Mouse (Mus musculus): ENCODE data around the gene Hist1h2ao. TPM values are rescaled to one million over a fixed set of nuclear protein-coding genes. Genes with fewer than 3 reads are reported as not detected.
A peak's percentile ranks its signal among the peaks of the same experiment; 100 is the strongest.
"Not testable (repeated sequence)": the region's sequence is repeated elsewhere in the genome, so short reads cannot be mapped to it uniquely, and the experiment has no call there.

Gene Hist1h2ao
- polyA plus RNA-seq, 1 experiment from 2014 or later: 1.8 TPM

GRCm38 (mm10) chr13:21786899-21787629 is 23.2 kb upstream of the Hist1h2ao start, which contains the start of the genes Hist1h2an and Hist1h2bp:
Hist1h2an (minus strand) TSS chr13:21787218.
Hist1h2bp (plus strand) TSS chr13:21787461.
- H3K27ac ChIP-seq (replicated peaks): peak within 1 kb of the TSS; percentile 88
- peak; percentile 92 for ATAC-seq (replicated peaks)
- peak within 1 kb of the TSS; percentile 49 for H3K9ac ChIP-seq (replicated peaks)
- H3K4me3 ChIP-seq: peak within 1 kb of the TSS; percentile 42
- H3K4me1 ChIP-seq: peaks cover 42% of the 10 kb centered on the region
- H3K36me3 ChIP-seq, H3K9me3 ChIP-seq, H3K27me3 ChIP-seq: not testable (repeated sequence)
- under 1% methylated on average over 41 of the region's 63 CpGs for WGBS
- H3K4me2 ChIP-seq (replicated peaks): peak within 1 kb of the TSS; percentile 57

- peak; percentile 27 for ATAC-seq (replicated peaks)
- Histone ChIP-seq H3K36me3 (no peaks in the 10 kb centered on the region), H3K4me3 (peak overlapping the region; percentile 42), H3K4me1 (peaks cover 34% of the 10 kb centered on the region), H3K4me2 (replicated peaks) (peak overlapping the region; percentile 57), H3K27me3 (no peaks in the 10 kb centered on the region), H3K9ac (replicated peaks) (no peak overlapping the region), H3K9me3 (no peaks in the 10 kb centered on the region), H3K27ac (replicated peaks) (peak overlapping the region; percentile 88)
- 7% methylated on average over 16 of the region's 21 CpGs for WGBS
Observed at GRCm38 (mm10) chr13:21787760-21788593, 22.3 kb upstream of the Hist1h2ao start.

GRCm38 (mm10) chr13:21789925-21790324 is 20.3 kb upstream of the Hist1h2ao start:
- no peaks in the 10 kb centered on the region for H3K9me3 ChIP-seq
- no peaks in the 10 kb centered on the region for H3K27me3 ChIP-seq
- H3K36me3 ChIP-seq: no peaks in the 10 kb centered on the region
- 62% methylated on average over 6 of the region's 6 CpGs for WGBS
- H3K4me3 ChIP-seq: no peak overlapping the region
- no peak overlapping the region for H3K27ac ChIP-seq (replicated peaks)
- no peak overlapping the region for H3K4me2 ChIP-seq (replicated peaks)
- no peak for ATAC-seq (replicated peaks)
- no peak overlapping the region for H3K9ac ChIP-seq (replicated peaks)
- H3K4me1 ChIP-seq: peaks cover 24% of the 10 kb centered on the region

- H3K27me3 ChIP-seq: no peaks in the 10 kb centered on the region
- 5% methylated on average over 18 of the region's 18 CpGs for WGBS
- no peak overlapping the region for H3K27ac ChIP-seq (replicated peaks)
- H3K4me2 ChIP-seq (replicated peaks): peak overlapping the region; percentile 16
- no peak for ATAC-seq (replicated peaks)
- H3K9ac ChIP-seq (replicated peaks): no peak overlapping the region
- peaks cover 21% of the 10 kb centered on the region for H3K4me1 ChIP-seq
- 0 out of 2 replicates have a peak overlapping the region, but pooled peaks have one; percentile 3 for H3K4me3 ChIP-seq
- H3K36me3 ChIP-seq: no peaks in the 10 kb centered on the region
- H3K9me3 ChIP-seq: no peaks in the 10 kb centered on the region
Observed at GRCm38 (mm10) chr13:21790601-21791283, 19.5 kb upstream of the Hist1h2ao start.

GRCm38 (mm10) chr13:21795584-21795983 is 14.7 kb upstream of the Hist1h2ao start:
- H3K4me1 ChIP-seq: no peaks in the 10 kb centered on the region

GRCm38 (mm10) chr13:21797163-21797562 is 13.1 kb upstream of the Hist1h2ao start:
- not testable (repeated sequence) for H3K9ac ChIP-seq (replicated peaks); H3K4me1 ChIP-seq; H3K4me2 ChIP-seq (replicated peaks); H3K9me3 ChIP-seq; H3K4me3 ChIP-seq; H3K27ac ChIP-seq (replicated peaks); H3K36me3 ChIP-seq; ATAC-seq (replicated peaks); H3K27me3 ChIP-seq

More at GRCm38 (mm10) chr13:21795584-21795983, 14.7 kb upstream of the Hist1h2ao start:
- H3K4me3 ChIP-seq: no peak overlapping the region
- no peak for ATAC-seq (replicated peaks)
- H3K27ac ChIP-seq (replicated peaks): no peak overlapping the region
- H3K4me2 ChIP-seq (replicated peaks): no peak overlapping the region
- H3K36me3 ChIP-seq: no peaks in the 10 kb centered on the region
- no peak overlapping the region for H3K9ac ChIP-seq (replicated peaks)
- H3K27me3 ChIP-seq: no peaks in the 10 kb centered on the region
- WGBS: 91% methylated on average over 7 of the region's 7 CpGs
- no peaks in the 10 kb centered on the region for H3K9me3 ChIP-seq

GRCm38 (mm10) chr13:21803058-21803457 is 7.2 kb upstream of the Hist1h2ao start:
- H3K4me2 ChIP-seq (replicated peaks); H3K9ac ChIP-seq (replicated peaks); H3K9me3 ChIP-seq; H3K27me3 ChIP-seq; H3K4me3 ChIP-seq; H3K36me3 ChIP-seq; H3K27ac ChIP-seq (replicated peaks); H3K4me1 ChIP-seq: not testable (repeated sequence)
- peak; percentile 74 for ATAC-seq (replicated peaks)
- no CpG with 5 or more reads among the region's 4 CpGs for WGBS

GRCm38 (mm10) chr13:21811074-21811473 is 809 bp downstream of the Hist1h2ao start:
- WGBS: no CpG with 5 or more reads among the region's 8 CpGs
- not testable (repeated sequence) for H3K9ac ChIP-seq (replicated peaks); H3K4me1 ChIP-seq; H3K4me2 ChIP-seq (replicated peaks); H3K27ac ChIP-seq (replicated peaks); H3K36me3 ChIP-seq; H3K27me3 ChIP-seq; H3K4me3 ChIP-seq; H3K9me3 ChIP-seq
- ATAC-seq (replicated peaks): peak; percentile 32

- H3K9ac ChIP-seq (replicated peaks); H3K4me1 ChIP-seq; H3K36me3 ChIP-seq; H3K27me3 ChIP-seq; H3K9me3 ChIP-seq: not testable (repeated sequence)
- Histone ChIP-seq H3K4me3 (peak within 1 kb of the TSS; percentile 27), H3K4me2 (replicated peaks) (peak within 1 kb of the TSS; percentile 42), H3K27ac (replicated peaks) (0 out of 2 replicates have a peak within 1 kb of the TSS, but pooled peaks have one; percentile 34)
- no CpG with 5 or more reads among the region's 24 CpGs for WGBS
- peak; percentile 53 for ATAC-seq (replicated peaks)
Observed at GRCm38 (mm10) chr13:21811539-21811938, 1.3 kb downstream of the Hist1h2ao start, which contains the start of gene Hist1h4m. Hist1h4m (plus strand) TSS chr13:21811746.

GRCm38 (mm10) chr13:21812092-21812491 is 1.8 kb downstream of the Hist1h2ao start:
- peak overlapping the region; percentile 27 for H3K4me3 ChIP-seq
- H3K27me3 ChIP-seq; H3K9me3 ChIP-seq; H3K9ac ChIP-seq (replicated peaks); H3K4me1 ChIP-seq; H3K36me3 ChIP-seq: not testable (repeated sequence)
- H3K27ac ChIP-seq (replicated peaks): 0 out of 2 replicates have a peak overlapping the region, but pooled peaks have one; percentile 34
- H3K4me2 ChIP-seq (replicated peaks): peak overlapping the region; percentile 42
- under 1% methylated on average over 14 of the region's 14 CpGs for WGBS
- peak; percentile 35 for ATAC-seq (replicated peaks)

GRCm38 (mm10) chr13:21820082-21820890 is 10.0 kb downstream of the Hist1h2ao start:
- H3K4me3 ChIP-seq; H3K4me1 ChIP-seq; H3K9ac ChIP-seq (replicated peaks); ATAC-seq (replicated peaks); H3K27ac ChIP-seq (replicated peaks); H3K27me3 ChIP-seq; H3K9me3 ChIP-seq; H3K36me3 ChIP-seq; H3K4me2 ChIP-seq (replicated peaks): not testable (repeated sequence)
- WGBS: 55% methylated on average over 7 of the region's 16 CpGs

All from forebrain, embryonic 15.5 days (tissue).